Mouse (Mus musculus) gastrocnemius, adult 2 months (tissue): ENCODE measurements around the gene Lmbrd1. TPM values are rescaled to one million over a fixed set of nuclear protein-coding genes. Genes with fewer than 3 reads are reported as not detected.
"Not testable (repeated sequence)": the region's sequence is repeated elsewhere in the genome, so short reads cannot be mapped to it uniquely, and the experiment has no call there.

Experiments used
- DNase-seq: peaks from one replicate; pipeline ENCODE4 v3.0.0; 2022
- H3K27ac ChIP-seq: fragments of 200-600 bp; 2 replicates; pipeline ENCODE4 v1.8.1; 2022; ENCODE audit warnings: mild to moderate bottlenecking
- H3K4me3 ChIP-seq: fragments of 200-600 bp; 2 replicates; pipeline ENCODE4 v1.8.1; 2022; ENCODE audit warnings: mild to moderate bottlenecking, moderate library complexity
- CTCF ChIP-seq: fragments of 200-600 bp; IDR thresholded peaks from 2 replicates; pipeline ENCODE4 v1.8.1; 2022; ENCODE audit warnings: antibody characterized with exemption, mild to moderate bottlenecking, moderate library complexity
- intact Hi-C: fragments of 180-260 bp; cut with DNase I; formaldehyde crosslinking; loops from one replicate; pipeline ENCODE4 v1.15.1; 2025
- long read RNA-seq, 2 experiments: library from polyadenylated mRNA; stranded (forward); transcript quantifications; one replicate each; pipeline ENCODE4 v2.0.0; 2021
- total RNA-seq, 2 experiments: library from RNA; stranded (reverse); gene quantifications; 2 replicates each; pipeline ENCODE4 v1.2.3; 2021

Lmbrd1 gene
- 10 to 100 TPM; 33.6 to 35.5 TPM for total RNA-seq
- long read RNA-seq, experiment 1, full-length matches to known transcripts: 83 of 97 reads
- long read RNA-seq, experiment 1, partial matches to known transcripts: 2 of 97 reads
- long read RNA-seq, experiment 1, other reads (novel, unspliced or antisense): 12 of 97 reads
- long read RNA-seq, experiment 2, full-length matches to known transcripts: 85 of 95 reads
- long read RNA-seq, experiment 2, partial matches to known transcripts: 3 of 95 reads
- long read RNA-seq, experiment 2, other reads (novel, unspliced or antisense): 7 of 95 reads

GRCm38 (mm10) chr1:24678205-24678917 is at the start of gene Lmbrd1:
TSS of gene Lmbrd1 (plus strand) at chr1:24678630.
- Histone ChIP-seq H3K27ac (peak within 1 kb of the TSS; percentile 94), H3K4me3 (peak within 1 kb of the TSS; percentile 88)
- intact Hi-C loops: no loop called here
- TF ChIP-seq CTCF: peak; percentile 80
- peak; percentile 96 for DNase-seq

GRCm38 (mm10) chr1:24633553-24634132 is 44.8 kb upstream of the Lmbrd1 start:
- DNase-seq: no peak
- peak; percentile 82 for TF ChIP-seq CTCF
- Histone ChIP-seq H3K4me3 (peak overlapping the region; percentile 55), H3K27ac (no peak overlapping the region)
- intact Hi-C loops: loop anchor here (2.0 kb wide), 1 partner anchor 255 kb away; no protein-coding TSS in a partner anchor

GRCm38 (mm10) chr1:24650100-24650499 is 28.3 kb upstream of the Lmbrd1 start:
- Histone ChIP-seq H3K4me3 (no peak overlapping the region), H3K27ac (no peak overlapping the region)
- no peak for DNase-seq
- TF ChIP-seq CTCF: no peak
- intact Hi-C loops: no loop called here

GRCm38 (mm10) chr1:24659914-24660313 is 18.5 kb upstream of the Lmbrd1 start:
- no peak for DNase-seq
- intact Hi-C loops: no loop called here

GRCm38 (mm10) chr1:24660662-24661061 is 17.8 kb upstream of the Lmbrd1 start:
- DNase-seq, H3K4me3 ChIP-seq, intact Hi-C loops: not testable (repeated sequence)

More at GRCm38 (mm10) chr1:24659914-24660313, 18.5 kb upstream of the Lmbrd1 start:
- no peak overlapping the region for H3K27ac ChIP-seq
- no peak overlapping the region for H3K4me3 ChIP-seq
- no peak for TF ChIP-seq CTCF

GRCm38 (mm10) chr1:24661551-24661950 is 16.9 kb upstream of the Lmbrd1 start:
- intact Hi-C loops: no loop called here
- no peak for TF ChIP-seq CTCF
- DNase-seq: no peak
- no peak overlapping the region for H3K27ac ChIP-seq
- no peak overlapping the region for H3K4me3 ChIP-seq

More at GRCm38 (mm10) chr1:24660662-24661061, 17.8 kb upstream of the Lmbrd1 start:
- not testable (repeated sequence) for H3K27ac ChIP-seq

- DNase-seq: no peak
- TF ChIP-seq CTCF: no peak
- intact Hi-C loops: no loop called here
- Histone ChIP-seq H3K27ac (no peak overlapping the region), H3K4me3 (no peak overlapping the region)
These were observed 14.3 kb upstream of the Lmbrd1 start for GRCm38 (mm10) chr1:24664158-24664557.

GRCm38 (mm10) chr1:24673231-24673630 is 5.2 kb upstream of the Lmbrd1 start:
- H3K27ac ChIP-seq: no peak overlapping the region
- no peak overlapping the region for H3K4me3 ChIP-seq
- no peak for TF ChIP-seq CTCF
- intact Hi-C loops: no loop called here
- no peak for DNase-seq

GRCm38 (mm10) chr1:24677706-24678105 is 724 bp upstream of the Lmbrd1 start:
- H3K4me3 ChIP-seq: peak overlapping the region; percentile 88
- peak overlapping the region; percentile 94 for H3K27ac ChIP-seq
- no peak for DNase-seq
- intact Hi-C loops: no loop called here
- no peak for TF ChIP-seq CTCF

GRCm38 (mm10) chr1:24679071-24679470 is 641 bp downstream of the Lmbrd1 start:
- no peak for DNase-seq
- no peak for TF ChIP-seq CTCF
- intact Hi-C loops: no loop called here
- Histone ChIP-seq H3K4me3 (peak overlapping the region; percentile 88), H3K27ac (peak overlapping the region; percentile 94)

GRCm38 (mm10) chr1:24680991-24681390 is 2.6 kb downstream of the Lmbrd1 start:
- DNase-seq: no peak
- H3K27ac ChIP-seq: no peak overlapping the region
- intact Hi-C loops: no loop called here
- H3K4me3 ChIP-seq: no peak overlapping the region
- TF ChIP-seq CTCF: no peak

GRCm38 (mm10) chr1:24681946-24682345 is 3.5 kb downstream of the Lmbrd1 start:
- intact Hi-C loops: no loop called here
- DNase-seq: no peak
- Histone ChIP-seq H3K4me3 (no peak overlapping the region), H3K27ac (no peak overlapping the region)
- no peak for TF ChIP-seq CTCF

- intact Hi-C loops: no loop called here
- Histone ChIP-seq H3K27ac (no peak overlapping the region), H3K4me3 (no peak overlapping the region)
- TF ChIP-seq CTCF: no peak
- no peak for DNase-seq
These were observed 5.5 kb downstream of the Lmbrd1 start for GRCm38 (mm10) chr1:24683947-24684346.
